Mouse (Mus musculus) C2C12 (cell line): Measurements from ENCODE around the gene Cers4.

Source experiments
- CEBPB ChIP-seq: IDR thresholded peaks from one replicate; pipeline ENCODE4 v1.6.1; 2011; ENCODE audit warnings: low read depth, mild to moderate bottlenecking, control low read depth, moderate library complexity
- CTCF ChIP-seq: IDR thresholded peaks from one replicate; pipeline ENCODE4 v1.5.1; 2011; ENCODE audit not compliant: control insufficient read depth, insufficient read depth, insufficient read length
- FOSL1 ChIP-seq: IDR thresholded peaks from one replicate; pipeline ENCODE4 v1.8.0; 2011; ENCODE audit warnings: mild to moderate bottlenecking, low read length; ENCODE audit not compliant: poor library complexity, insufficient read depth, severe bottlenecking
- MAX ChIP-seq: IDR thresholded peaks from one replicate; pipeline ENCODE4 v1.6.1; 2011; ENCODE audit warnings: mild to moderate bottlenecking, control low read depth
- MYOD1 ChIP-seq: IDR thresholded peaks from one replicate; pipeline ENCODE4 v1.6.1; 2011; ENCODE audit warnings: low read depth; ENCODE audit not compliant: control insufficient read depth, insufficient read length
- MYOG ChIP-seq: IDR thresholded peaks from one replicate; pipeline ENCODE4 v1.6.1; 2011; ENCODE audit not compliant: control insufficient read depth, insufficient read length; ENCODE audit errors: extremely low read depth
- USF1 ChIP-seq: IDR thresholded peaks from one replicate; pipeline ENCODE4 v1.6.1; 2011; ENCODE audit warnings: low read depth, mild to moderate bottlenecking, control low read depth, moderate library complexity

DNA sequence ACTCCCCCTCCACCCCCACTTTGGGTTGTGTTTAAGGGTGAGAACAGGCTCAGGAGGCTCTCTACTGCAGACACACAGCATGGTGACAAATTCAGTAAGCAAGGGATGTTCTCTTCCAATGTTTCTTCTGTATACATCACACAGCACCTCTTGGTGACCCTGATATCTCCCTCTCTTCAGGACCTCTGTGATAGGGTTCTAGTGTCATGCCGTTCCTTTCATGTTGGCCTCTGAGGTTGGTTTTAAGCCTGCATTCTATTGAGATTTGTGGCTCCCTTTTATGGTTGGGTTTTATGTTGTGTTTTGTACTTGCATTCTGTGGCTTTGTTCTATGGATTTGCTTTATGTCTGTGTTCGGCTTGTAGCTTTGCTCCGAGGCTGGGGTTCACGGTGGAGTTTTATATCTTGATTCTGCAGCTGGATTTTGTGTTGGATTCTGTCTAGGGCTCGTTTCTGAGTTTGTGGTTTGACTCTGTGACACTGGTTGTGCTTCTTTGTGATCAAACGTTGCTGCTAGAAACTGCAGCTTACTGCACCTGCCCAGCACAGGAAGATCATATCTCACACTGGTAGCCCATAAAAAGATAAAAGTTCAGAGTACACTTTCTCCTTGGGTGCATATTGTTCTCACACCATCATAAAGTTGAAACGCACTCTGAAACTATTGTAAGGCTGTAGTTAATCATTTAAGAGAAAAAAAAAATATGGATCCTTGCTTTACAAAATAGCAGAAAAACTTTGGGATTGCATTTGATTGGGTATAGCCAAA lies 18.2 kb upstream of the Cers4 start:
- no peak for TF ChIP-seq CTCF
- TF ChIP-seq USF1: no peak
- no peak for TF ChIP-seq CEBPB
- TF ChIP-seq MAX: no peak
- no peak for TF ChIP-seq MYOG
- no peak for TF ChIP-seq MYOD1
- TF ChIP-seq FOSL1: no peak
